Mouse (Mus musculus) forebrain, embryonic 11.5 days (tissue): Measurements from ENCODE around the gene 4930412O13Rik. TPM values are rescaled to one million over a fixed set of nuclear protein-coding genes. Genes with fewer than 3 reads are reported as not detected.
A peak's percentile ranks its signal among the peaks of the same experiment; 100 is the strongest.

ENCODE experiments used
- ATAC-seq: fragments of 200-750 bp; cut with Nextera tagmentation; replicated peaks from 2 replicates; pipeline ENCODE4 v1.8.0; 2017; ENCODE audit warnings: moderate TSS enrichment; ENCODE audit not compliant: low FRiP score
- DNase-seq: peaks from one replicate; pipeline ENCODE4 v3.0.0-alpha.2; 2017; ENCODE audit warnings: low spot score
- H3K27ac ChIP-seq: fragments of 300-500 bp; sonication (generic); 2 replicates; pipeline ENCODE4 v1.5.1; 2014; ENCODE audit warnings: low read depth, low read length
- H3K27me3 ChIP-seq: fragments of 300-500 bp; sonication (generic); 2 replicates; pipeline ENCODE4 v1.6.1; 2014; ENCODE audit warnings: mild to moderate bottlenecking, low read length, mixed read lengths; ENCODE audit not compliant: control insufficient read depth, insufficient read depth
- H3K36me3 ChIP-seq: fragments of 300-500 bp; sonication (generic); 2 replicates; pipeline ENCODE4 v1.6.1; 2014; ENCODE audit warnings: mild to moderate bottlenecking, low read length, moderate library complexity, mixed read lengths; ENCODE audit not compliant: control insufficient read depth, insufficient read depth
- H3K4me1 ChIP-seq: fragments of 300-500 bp; sonication (generic); replicated peaks from 2 replicates; pipeline ENCODE4 v1.6.1; 2014; ENCODE audit warnings: low read length, mixed read lengths; ENCODE audit not compliant: control insufficient read depth, insufficient read depth
- H3K4me2 ChIP-seq: fragments of 300-500 bp; sonication (generic); 2 replicates; pipeline ENCODE4 v1.6.1; 2014; ENCODE audit warnings: low read depth, mild to moderate bottlenecking, low read length, moderate library complexity, mixed read lengths; ENCODE audit not compliant: severe bottlenecking
- H3K4me3 ChIP-seq: fragments of 300-500 bp; sonication (generic); 2 replicates; pipeline ENCODE4 v1.5.1; 2014; ENCODE audit warnings: low read depth, low read length
- H3K9ac ChIP-seq: fragments of 300-500 bp; sonication (generic); 2 replicates; pipeline ENCODE4 v1.6.1; 2014; ENCODE audit warnings: low read length
- H3K9me3 ChIP-seq: fragments of 300-500 bp; sonication (generic); 2 replicates; pipeline ENCODE4 v1.6.1; 2016; ENCODE audit warnings: low read length, mixed read lengths; ENCODE audit not compliant: control insufficient read depth
- WGBS: fragments of 180-500 bp; shearing (Covaris S2); extraction: QIAGEN DNeasy Blood & Tissue Kit; methylation state at CpG from one replicate; pipeline ENCODE4 v1.1.7; 2014; 5-methylcytosine and 5-hydroxymethylcytosine counted together
- polyA plus RNA-seq: library from polyadenylated mRNA; unstranded; fragments of >200 nt; fragmentation: Nextera tagmentation; extraction: Ambion mirVana; gene quantifications from 2 replicates; pipeline ENCODE4 v1.2.1, GENCODE M21; 2014

4930412O13Rik gene
- not detected in 2 replicates for polyA plus RNA-seq

DNA sequence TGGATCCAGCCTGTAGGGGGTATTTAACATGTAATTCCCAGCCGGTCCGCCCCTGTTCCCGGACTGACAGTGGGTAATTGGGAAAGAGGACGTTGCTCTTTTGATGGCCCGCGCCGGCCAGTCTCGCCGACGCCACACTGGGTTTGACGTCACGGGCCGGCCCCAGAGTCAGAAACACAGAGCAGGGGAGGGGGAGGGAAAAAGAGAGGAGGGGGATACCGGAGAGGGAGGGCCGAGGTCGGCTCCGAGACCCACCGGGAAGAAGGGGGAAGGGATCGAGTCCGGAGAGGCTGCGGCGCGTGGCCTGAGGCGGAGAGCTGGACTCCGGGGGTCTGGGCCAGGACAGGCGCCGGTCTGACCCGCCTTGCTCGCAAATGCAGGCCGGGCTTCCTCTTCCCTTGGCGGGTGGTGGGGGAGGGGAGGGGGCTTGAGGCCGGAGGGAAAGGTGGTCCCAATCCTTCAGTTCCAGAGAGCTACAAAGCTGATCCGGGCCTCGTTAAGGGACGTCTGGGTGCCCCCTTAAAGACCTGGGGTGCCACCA is at the start of gene 4930412O13Rik:
Gene 4930412O13Rik, plus strand, starts transcription at position 202 of the 541 bp plus-strand sequence.
- peak within 1 kb of the TSS; percentile 49 for H3K4me2 ChIP-seq
- H3K27me3 ChIP-seq = peaks cover 89% of the 10 kb centered on the region
- H3K27ac ChIP-seq = no peak within 1 kb of the TSS
- under 1% methylated on average over 33 of the region's 35 CpGs for WGBS
- DNase-seq (peak; percentile 73), ATAC-seq (no peak)
- peak within 1 kb of the TSS; percentile 27 for H3K4me3 ChIP-seq
- H3K9ac ChIP-seq = no peak within 1 kb of the TSS
- peaks cover 15% of the 10 kb centered on the region; the same call in 1 of the 2 replicates for H3K4me1 ChIP-seq
- no peaks in the 10 kb centered on the region for H3K36me3 ChIP-seq
- H3K9me3 ChIP-seq = no peaks in the 10 kb centered on the region

DNA sequence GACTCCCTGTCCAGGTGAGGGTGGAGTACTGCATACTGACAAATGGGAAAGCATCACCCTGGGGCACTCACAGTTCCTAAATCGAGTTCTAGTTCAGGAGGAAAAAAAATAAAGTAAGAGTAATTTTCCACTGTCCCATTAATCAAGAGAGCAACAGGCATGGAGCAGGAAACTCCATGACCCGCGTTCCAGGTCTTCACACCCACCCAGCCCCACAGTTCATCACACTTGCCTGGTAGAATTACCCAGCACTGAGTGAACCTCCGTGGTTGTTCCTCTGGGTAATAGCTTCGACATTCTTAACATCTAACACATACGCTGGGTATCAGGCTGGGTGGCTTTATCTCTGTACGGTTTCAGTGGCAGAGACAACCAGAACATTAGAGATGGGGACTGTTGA is 47.3 kb upstream of the 4930412O13Rik start:
- Histone ChIP-seq H3K27ac (no peak overlapping the region), H3K4me3 (no peak overlapping the region), H3K4me1 (no peaks in the 10 kb centered on the region), H3K4me2 (no peak overlapping the region), H3K9me3 (no peaks in the 10 kb centered on the region), H3K9ac (no peak overlapping the region), H3K27me3 (no peaks in the 10 kb centered on the region), H3K36me3 (no peaks in the 10 kb centered on the region)
- DNase-seq (no peak), ATAC-seq (no peak)
- WGBS = 93% methylated on average over 7 of the region's 7 CpGs

DNA sequence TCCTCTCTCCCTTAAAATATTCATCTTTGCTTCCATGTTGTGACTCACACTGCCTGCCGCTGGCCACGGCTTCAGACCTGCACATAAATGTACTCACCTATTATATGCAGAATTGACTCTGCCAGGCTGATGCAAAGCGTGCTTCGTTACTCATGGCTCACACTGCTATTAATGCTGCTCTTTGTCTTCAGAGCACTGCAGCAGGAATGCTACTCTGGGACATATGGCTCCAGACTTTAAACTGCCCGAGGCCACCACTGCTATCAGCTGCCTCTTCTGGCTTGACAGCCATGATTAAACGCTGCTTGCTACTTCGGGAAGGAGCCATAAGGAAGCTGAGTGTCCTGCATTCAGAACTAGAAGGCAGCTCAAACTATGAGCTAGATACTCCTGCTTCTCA is 45.9 kb upstream of the 4930412O13Rik start:
- ATAC-seq (peak; percentile 46; the same call in 1 of the 2 replicates), DNase-seq (no peak)
- WGBS = 69% methylated on average over 7 of the region's 7 CpGs
- H3K9me3 ChIP-seq = no peaks in the 10 kb centered on the region
- H3K4me1 ChIP-seq = no peaks in the 10 kb centered on the region
- no peak overlapping the region for H3K4me3 ChIP-seq
- H3K36me3 ChIP-seq = no peaks in the 10 kb centered on the region
- no peak overlapping the region for H3K4me2 ChIP-seq
- no peak overlapping the region for H3K27ac ChIP-seq
- no peaks in the 10 kb centered on the region for H3K27me3 ChIP-seq
- H3K9ac ChIP-seq = no peak overlapping the region

DNA sequence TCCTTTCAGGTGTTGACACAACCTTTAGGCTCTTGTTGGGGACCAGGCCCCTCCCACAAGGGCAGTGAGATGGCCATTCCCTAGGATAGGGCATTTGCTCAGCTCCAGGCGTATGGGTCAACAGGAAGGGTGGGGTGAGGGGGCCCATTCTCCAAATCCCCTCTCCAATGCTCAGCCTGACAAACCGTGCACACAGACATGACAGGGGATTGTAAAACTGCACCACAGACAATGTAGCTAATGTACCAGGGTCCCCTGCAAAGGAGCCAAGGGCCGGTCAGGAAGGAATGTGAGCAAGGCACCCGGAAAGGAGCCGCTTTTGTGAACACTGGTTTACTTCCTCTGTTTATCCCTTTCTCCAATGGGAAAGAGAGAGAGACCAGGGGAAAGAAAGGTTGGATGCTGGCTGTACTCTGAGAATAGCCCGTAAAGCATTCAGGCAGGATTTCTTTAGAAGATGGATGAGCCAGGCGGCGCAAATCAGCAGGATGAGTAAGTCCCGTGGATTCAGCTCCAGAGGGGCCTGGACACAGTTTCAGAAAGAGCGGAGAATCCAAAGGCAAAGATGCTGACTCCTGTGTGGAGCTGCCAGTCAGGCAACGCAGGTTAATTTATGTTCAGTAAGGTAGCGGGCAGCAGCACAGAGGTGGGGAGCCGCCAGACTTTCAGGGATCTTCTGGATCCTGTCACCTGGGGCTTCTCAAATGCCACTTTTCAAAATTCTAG is 28.0 kb upstream of the 4930412O13Rik start:
- no peak overlapping the region for H3K9ac ChIP-seq
- no peaks in the 10 kb centered on the region for H3K36me3 ChIP-seq
- ATAC-seq (0 out of 2 replicates have a peak, but pooled peaks have one; percentile 33), DNase-seq (no peak)
- no peak overlapping the region for H3K4me2 ChIP-seq
- no peaks in the 10 kb centered on the region for H3K4me1 ChIP-seq
- H3K4me3 ChIP-seq = no peak overlapping the region
- H3K27me3 ChIP-seq = no peaks in the 10 kb centered on the region
- no peaks in the 10 kb centered on the region for H3K9me3 ChIP-seq
- 57% methylated on average over 13 of the region's 13 CpGs for WGBS
- H3K27ac ChIP-seq = no peak overlapping the region

DNA sequence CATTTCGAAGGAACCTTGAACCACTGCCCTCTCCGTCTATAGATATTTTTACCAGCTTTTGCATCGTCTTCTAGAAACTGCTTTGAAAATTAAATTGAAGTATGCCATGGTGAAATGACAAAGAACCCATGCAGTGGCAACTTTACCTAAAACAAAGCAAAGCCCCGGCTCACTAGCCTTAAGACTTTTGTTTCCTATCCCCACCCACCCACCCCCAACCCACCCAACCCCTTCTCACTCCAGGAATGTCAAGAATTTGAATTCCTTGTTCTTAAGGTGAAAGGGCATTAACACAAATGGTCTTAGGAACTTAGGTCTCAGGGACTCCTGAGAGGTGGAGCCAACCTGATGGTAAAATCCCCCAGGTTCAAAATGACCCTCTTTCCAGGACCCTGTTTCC is 25.2 kb upstream of the 4930412O13Rik start:
- H3K27ac ChIP-seq = no peak overlapping the region

DNA sequence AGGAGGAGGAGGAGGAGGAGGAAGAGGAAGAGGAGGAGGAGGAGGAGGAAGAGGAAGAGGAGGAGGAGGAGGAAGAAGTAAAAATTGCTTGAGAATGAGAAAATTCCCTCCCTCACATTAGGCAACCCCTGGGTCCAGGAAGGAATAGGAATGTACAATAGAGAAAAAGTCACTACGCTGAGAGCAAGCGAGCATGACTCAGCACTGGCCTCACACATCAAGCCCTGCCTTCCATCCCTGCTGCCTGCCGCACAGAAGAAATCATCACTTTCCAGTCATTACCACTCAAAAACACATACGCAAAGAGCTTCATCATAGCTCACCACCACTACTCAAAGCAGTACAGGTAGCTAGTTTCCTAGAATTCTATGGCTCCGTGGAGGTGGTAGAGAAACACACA is 20.4 kb upstream of the 4930412O13Rik start:
- ATAC-seq (no peak), DNase-seq (no peak)
- no peak overlapping the region for H3K27ac ChIP-seq
- H3K36me3 ChIP-seq = no peaks in the 10 kb centered on the region
- H3K4me2 ChIP-seq = no peak overlapping the region
- H3K4me3 ChIP-seq = no peak overlapping the region
- H3K27me3 ChIP-seq = no peaks in the 10 kb centered on the region
- no peaks in the 10 kb centered on the region for H3K9me3 ChIP-seq
- H3K4me1 ChIP-seq = no peaks in the 10 kb centered on the region
- H3K9ac ChIP-seq = no peak overlapping the region
- 91% methylated on average over 5 of the region's 5 CpGs for WGBS

More for the DNA sequence above, 25.2 kb upstream of the 4930412O13Rik start:
- 30% methylated on average over 4 of the region's 4 CpGs for WGBS
- Histone ChIP-seq H3K36me3 (no peaks in the 10 kb centered on the region), H3K27me3 (no peaks in the 10 kb centered on the region), H3K9ac (no peak overlapping the region), H3K9me3 (no peaks in the 10 kb centered on the region), H3K4me1 (no peaks in the 10 kb centered on the region), H3K4me2 (no peak overlapping the region), H3K4me3 (no peak overlapping the region)
- DNase-seq (no peak), ATAC-seq (no peak)

DNA sequence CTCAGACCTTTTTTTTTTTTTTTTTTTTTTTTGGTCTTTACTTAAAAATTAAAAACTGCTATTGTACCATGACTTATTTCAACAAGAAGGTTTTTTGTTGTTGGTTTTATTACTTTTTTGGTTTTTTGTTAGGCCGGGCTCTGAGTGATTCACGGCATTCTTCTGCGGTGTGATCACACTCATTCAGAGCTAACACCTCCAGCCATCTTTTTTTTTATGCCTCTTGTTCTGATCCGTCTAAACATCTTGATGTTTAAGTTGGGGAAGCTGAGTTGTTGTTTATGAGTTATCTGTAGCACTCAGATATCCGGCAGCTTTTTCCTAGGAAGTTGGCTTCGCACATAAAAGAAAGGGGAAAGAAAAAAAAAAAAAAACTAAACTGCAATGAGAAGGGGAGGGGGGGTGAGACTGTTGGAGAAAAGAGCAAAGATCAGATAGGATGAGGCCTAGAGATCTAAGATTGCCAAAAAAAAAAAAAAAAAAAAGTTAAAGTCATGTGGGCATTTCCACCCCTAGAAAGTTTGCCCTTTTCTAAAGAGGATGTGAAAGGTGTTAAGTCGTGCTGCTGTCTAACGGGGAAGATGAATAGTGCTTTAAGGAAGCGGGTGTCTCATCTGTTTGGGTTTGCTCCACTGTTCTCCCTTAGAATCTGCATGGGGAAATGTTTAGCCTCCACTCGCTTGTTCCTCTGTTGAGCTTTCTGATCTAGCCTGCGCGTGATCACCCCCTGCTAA is 13.8 kb upstream of the 4930412O13Rik start:
- H3K27ac ChIP-seq = no peak overlapping the region
- no peak overlapping the region for H3K4me2 ChIP-seq
- ATAC-seq (no peak), DNase-seq (no peak)
- H3K9me3 ChIP-seq = no peaks in the 10 kb centered on the region
- no peak overlapping the region for H3K4me3 ChIP-seq
- H3K9ac ChIP-seq = no peak overlapping the region
- no peaks in the 10 kb centered on the region for H3K36me3 ChIP-seq
- H3K4me1 ChIP-seq = no peaks in the 10 kb centered on the region
- 77% methylated on average over 12 of the region's 12 CpGs for WGBS
- peaks cover 23% of the 10 kb centered on the region for H3K27me3 ChIP-seq

DNA sequence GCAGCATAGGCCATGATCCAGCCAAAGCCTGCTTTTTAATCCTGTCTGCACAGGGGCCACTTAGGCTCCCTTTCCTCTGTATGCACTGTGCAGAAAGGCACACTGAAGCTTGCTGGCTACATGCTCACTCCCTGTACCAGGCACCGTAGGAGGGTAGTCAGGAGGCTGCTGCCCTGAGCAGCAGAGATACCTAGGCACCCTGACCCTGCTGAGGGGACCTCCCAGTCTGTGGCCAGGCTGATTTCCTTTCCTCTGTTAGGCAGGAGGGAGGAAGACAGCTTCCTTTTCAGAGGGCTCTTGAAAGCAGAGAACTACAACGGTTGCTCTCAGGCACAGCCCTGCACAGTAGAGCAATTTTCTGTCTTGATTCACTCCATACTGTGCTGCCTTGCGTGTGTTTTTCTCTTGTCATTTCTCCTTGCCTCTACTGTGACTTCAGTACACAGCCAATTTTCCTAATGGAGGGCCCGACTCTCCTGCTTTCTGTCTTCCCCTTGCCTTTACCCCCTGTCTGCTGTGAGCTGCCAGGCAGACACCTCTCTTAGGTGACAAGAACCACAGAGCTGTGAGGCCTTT is 9.8 kb upstream of the 4930412O13Rik start:
- Histone ChIP-seq H3K4me1 (no peaks in the 10 kb centered on the region; the same call in 1 of the 2 replicates), H3K27ac (no peak overlapping the region), H3K9me3 (no peaks in the 10 kb centered on the region), H3K4me2 (no peak overlapping the region), H3K36me3 (no peaks in the 10 kb centered on the region), H3K4me3 (no peak overlapping the region), H3K9ac (no peak overlapping the region), H3K27me3 (peaks cover 61% of the 10 kb centered on the region)
- no peak for ATAC-seq
- no peak for DNase-seq
- 13% methylated on average over 4 of the region's 4 CpGs for WGBS
